Mouse (Mus musculus) myocyte (in vitro differentiated cells): ENCODE data around the gene Med29.

Experiments used
- CEBPB ChIP-seq: IDR thresholded peaks from 2 replicates; pipeline ENCODE4 v1.6.1; 2011; ENCODE audit warnings: mild to moderate bottlenecking, moderate library complexity; ENCODE audit not compliant: poor library complexity, insufficient read depth, severe bottlenecking
- E2F4 ChIP-seq: IDR thresholded peaks from one replicate; pipeline ENCODE4 v1.6.1; 2011; ENCODE audit warnings: mild to moderate bottlenecking, control low read depth, moderate library complexity; ENCODE audit not compliant: insufficient read depth
- MAX ChIP-seq: IDR thresholded peaks from one replicate; pipeline ENCODE4 v1.6.1; 2011; ENCODE audit warnings: low read depth, mild to moderate bottlenecking, control low read depth
- MYOG ChIP-seq, 3 experiments: IDR thresholded peaks; one replicate each; pipeline ENCODE4 v1.6.1; 2011; ENCODE audit warnings: control low read depth in 2 of 3, low read depth in 2 of 3, mild to moderate bottlenecking in 2 of 3; ENCODE audit not compliant: insufficient read length in 2 of 3, control insufficient read depth in 1 of 3, insufficient read depth in 1 of 3
- POLR2A ChIP-seq: IDR thresholded peaks from one replicate; pipeline ENCODE4 v1.6.1; 2011; ENCODE audit warnings: low read depth, mild to moderate bottlenecking, control low read depth, moderate library complexity; ENCODE audit not compliant: insufficient read length
- POLR2AphosphoS2 ChIP-seq: IDR thresholded peaks from one replicate; pipeline ENCODE4 v1.6.1; 2011; ENCODE audit warnings: low read depth, control low read depth; ENCODE audit not compliant: insufficient read length
- REST ChIP-seq: IDR thresholded peaks from one replicate; pipeline ENCODE4 v1.6.1; 2011; ENCODE audit warnings: mild to moderate bottlenecking, control low read depth, moderate library complexity; ENCODE audit not compliant: insufficient read depth, insufficient read length
- SRF ChIP-seq: IDR thresholded peaks from one replicate; pipeline ENCODE4 v1.6.1; 2011; ENCODE audit warnings: low read depth; ENCODE audit not compliant: control insufficient read depth, insufficient read length
- TCF12 ChIP-seq: IDR thresholded peaks from one replicate; pipeline ENCODE4 v1.6.1; 2011; ENCODE audit warnings: mild to moderate bottlenecking, control low read depth; ENCODE audit not compliant: poor library complexity, insufficient read depth, severe bottlenecking
- TCF3 ChIP-seq: IDR thresholded peaks from one replicate; pipeline ENCODE4 v1.6.1; 2011; ENCODE audit warnings: low read depth, control low read depth; ENCODE audit not compliant: insufficient read length
- USF1 ChIP-seq: IDR thresholded peaks from one replicate; pipeline ENCODE4 v1.6.1; 2011; ENCODE audit warnings: low read depth, mild to moderate bottlenecking, control low read depth, moderate library complexity

- no peak for TF ChIP-seq POLR2A
- no peak for TF ChIP-seq POLR2AphosphoS2
- TF ChIP-seq USF1: no peak
- TF ChIP-seq E2F4: no peak
- TF ChIP-seq SRF: no peak
- TF ChIP-seq REST: no peak
- no peak for TF ChIP-seq MAX
- no peak for TF ChIP-seq TCF12
- no peak for TF ChIP-seq CEBPB
- TF ChIP-seq MYOG (IDR thresholded peaks at IDR 0.05; ENCODE audit: control insufficient read depth in 1 of 3, insufficient read depth in 1 of 3, insufficient read length in 2 of 3, low read depth in 2 of 3): no peak
- TF ChIP-seq TCF3: no peak
Observed at GRCm38 (mm10) chr7:28432252-28432651, 39.7 kb upstream of the Med29 start.
